Mouse (Mus musculus) gastrocnemius, adult 18-20 months (tissue): ENCODE results near the gene Kif3b. TPM values are rescaled to one million over a fixed set of nuclear protein-coding genes. Genes with fewer than 3 reads are reported as not detected.

Experiments used
- DNase-seq: peaks from one replicate; pipeline ENCODE4 v3.0.0; 2021; ENCODE audit warnings: low spot score
- total RNA-seq, 2 experiments: library from RNA; stranded (reverse); gene quantifications; 2 replicates each; pipeline ENCODE4 v1.2.3; 2021

Gene Kif3b
- total RNA-seq, 2 experiments from 2014 or later, result 3.0 to 3.8 TPM

DNA sequence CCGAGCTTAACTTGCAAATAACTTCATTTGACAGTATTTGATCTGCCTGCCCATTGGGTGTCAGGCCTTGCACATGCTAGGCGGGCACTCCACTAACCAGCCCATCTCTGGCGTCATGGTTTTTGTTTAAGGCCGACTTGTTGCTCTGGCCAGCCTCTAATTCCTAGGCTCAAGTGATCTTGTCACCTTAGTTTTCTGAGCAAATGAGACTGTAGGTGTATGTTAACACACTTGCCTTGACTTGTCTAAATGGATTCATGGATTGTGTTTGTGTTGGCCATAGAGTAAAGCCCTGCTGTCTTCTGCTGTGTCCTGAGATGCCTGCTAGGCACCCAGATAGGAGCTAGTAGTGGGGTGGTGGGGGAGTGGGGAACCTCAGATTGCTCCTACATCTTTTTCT is 4.0 kb downstream of the Kif3b start:
- no peak for DNase-seq

DNA sequence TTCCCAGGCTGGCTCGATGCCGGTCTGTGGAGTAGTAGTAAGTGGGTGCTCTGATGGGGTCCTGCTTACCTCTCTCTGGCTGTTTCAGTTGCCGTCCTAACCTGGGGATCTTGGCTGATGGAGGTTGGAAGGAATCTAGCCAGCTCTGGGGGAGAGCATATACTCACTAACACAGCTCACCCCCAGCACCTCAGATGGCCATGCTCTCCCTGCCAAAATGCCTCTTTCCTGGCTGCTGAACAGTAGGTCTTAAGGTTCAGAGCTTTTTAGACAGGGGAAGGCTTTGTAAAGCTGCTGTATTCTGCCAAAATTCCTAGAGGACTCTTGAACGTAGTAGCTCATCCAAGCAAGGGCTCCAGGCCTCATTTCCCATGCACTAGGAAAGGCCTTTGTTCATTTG is 6.6 kb downstream of the Kif3b start:
- DNase-seq, result no peak

DNA sequence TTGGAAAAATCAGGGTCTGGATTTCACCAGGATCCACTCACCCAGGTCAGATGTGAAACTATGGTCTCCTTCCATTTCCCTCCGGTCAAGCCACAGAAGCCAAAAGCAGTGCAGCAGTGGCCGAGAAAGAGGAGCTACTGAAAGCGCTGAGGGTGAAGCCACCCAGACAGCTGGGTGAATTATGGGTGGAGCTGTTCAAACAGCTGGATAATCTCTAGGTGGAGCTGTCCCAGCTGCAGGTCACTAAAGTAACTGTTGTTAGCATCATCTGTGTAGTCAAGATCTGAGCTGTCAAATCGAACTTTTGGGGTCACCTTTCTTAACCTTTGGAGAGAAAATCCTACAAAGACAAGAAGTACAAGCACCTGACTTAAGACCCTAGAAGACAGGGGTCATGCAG is 7.2 kb downstream of the Kif3b start:
- DNase-seq, result no peak

DNA sequence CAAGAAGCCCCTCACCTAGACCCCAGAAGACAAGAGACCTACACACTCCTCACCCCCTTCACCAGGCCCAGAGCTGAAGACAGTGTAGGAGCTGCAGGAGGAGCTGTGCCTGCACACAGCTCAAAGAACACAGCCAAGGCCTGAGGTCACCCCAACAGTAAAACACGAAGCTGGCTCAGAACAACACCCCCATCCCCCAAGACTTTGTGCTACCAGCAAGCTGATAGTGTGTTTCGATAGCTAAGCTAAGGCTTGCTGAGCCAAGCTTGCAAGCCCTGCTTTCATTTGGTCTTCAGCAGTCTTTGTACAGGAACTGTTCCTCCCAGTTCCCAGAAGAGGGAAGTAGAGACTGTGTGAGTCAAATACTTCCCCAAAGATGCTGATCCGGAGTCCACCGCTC is 7.7 kb downstream of the Kif3b start:
- no peak for DNase-seq

DNA sequence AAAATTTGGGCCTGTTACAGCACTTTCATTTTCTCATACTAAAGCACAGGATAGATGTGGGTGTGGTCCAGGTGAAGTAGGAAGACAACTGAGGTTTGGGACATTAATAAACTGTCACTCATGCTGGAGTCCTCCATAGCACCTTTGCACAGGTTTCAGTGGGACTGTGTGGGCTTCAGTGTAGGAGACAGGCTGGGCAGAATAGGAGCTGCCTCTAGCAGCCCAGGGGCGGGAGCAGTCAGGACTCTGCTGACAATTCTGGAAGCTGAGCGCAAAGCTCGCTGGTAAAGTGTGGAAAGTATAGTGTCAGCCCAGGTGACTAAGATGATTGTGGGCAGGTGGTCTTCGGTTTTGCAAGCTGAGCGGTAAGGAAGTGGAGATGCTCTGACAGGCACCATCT is 9.9 kb downstream of the Kif3b start:
- no peak for DNase-seq

DNA sequence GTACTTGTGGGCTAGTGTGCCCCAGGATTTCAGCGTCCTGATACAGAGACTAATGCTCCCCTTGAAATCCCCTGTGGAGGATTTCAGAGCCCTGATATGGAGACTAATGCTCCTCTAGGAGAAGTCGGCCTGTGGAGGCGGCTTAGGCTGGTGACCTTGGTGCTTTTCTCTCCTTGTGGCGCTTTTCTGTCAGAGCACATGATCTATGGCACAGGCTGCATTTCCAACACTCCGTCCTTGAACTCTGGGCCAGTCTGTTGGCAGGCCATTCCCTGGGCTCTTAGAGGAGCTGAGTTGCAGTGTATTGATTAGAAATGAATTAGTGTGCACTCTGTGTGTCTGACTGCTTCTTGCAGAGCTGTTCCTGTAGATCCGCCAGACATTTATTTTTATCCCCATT is 14.0 kb downstream of the Kif3b start:
- no peak for DNase-seq

DNA sequence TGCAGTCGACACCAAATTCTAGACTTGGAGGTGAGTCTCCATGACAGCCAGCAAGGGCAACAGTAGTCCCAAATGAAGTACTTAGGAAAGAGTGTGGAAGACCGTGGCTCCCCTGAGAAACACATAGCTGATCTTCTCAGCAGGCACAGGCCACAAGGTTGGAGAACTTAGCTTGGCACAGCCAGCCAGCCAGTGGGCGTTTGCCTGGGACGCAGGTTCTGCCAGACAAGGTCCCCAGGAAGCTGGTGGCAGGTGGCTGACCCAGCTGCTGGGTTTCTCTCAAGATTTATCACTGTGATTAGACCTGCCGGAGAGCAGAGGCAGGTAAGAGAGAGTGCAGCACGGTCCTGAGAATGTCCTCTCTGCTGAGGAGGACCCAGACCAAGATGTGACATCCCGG is 17.4 kb downstream of the Kif3b start:
- no peak for DNase-seq

DNA sequence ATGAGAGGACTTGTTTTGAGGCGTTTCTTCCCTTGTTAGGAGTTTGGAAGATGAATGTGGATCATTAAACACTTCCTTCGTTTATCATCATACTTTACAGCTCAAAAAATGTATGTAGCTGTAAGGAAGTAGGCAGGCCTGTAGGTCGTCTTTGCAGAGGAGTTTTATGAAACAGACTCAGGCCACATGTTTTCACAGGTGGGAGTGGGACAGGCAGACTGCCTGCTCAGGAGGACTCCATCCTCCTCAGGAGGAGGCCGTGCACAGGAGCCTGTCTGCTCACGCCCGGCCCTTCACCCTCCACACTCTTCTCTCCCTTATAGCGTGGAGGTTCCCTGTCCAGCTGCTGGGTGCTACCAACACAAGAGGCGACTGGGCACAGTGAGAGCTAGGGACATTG is 17.9 kb downstream of the Kif3b start:
- DNase-seq, result no peak

DNA sequence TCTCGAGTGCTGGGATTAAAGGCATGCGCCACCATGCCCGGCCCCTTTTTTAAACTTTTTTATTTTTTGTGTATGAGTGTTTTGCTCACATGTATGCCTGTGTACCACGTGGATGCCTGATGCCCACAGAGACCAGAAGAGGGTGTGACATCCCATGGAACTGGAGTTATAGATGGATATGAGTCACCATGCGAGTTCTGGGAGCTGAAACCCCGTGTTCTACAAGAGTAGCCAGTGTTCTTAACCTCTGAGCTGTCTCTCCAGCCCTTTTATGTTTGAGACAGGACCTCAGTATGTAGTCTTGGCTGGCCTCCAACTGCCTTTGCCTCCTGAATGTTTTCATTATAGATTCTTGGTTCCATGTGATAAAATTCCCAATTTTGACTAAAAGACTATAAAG is 19.0 kb downstream of the Kif3b start:
- no peak for DNase-seq

DNA sequence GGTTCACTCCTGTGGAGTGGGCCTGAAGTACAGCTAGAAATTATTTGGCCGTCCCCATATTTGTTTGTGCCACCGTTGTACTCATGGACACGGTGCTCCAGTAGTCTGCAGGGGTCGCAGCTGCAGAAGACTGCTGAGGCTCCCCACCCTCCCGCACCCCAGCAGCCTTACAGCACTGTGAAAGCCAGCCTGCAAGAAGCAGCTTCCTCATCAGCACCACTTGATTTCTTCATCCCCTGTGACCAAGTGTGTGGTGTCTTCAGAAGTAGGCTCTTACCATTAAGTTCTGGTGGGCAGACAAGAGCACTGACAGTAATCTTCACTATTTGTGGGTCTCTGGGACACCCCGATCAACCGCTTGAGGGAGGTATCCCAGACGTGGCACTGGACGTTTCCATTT is 21.7 kb downstream of the Kif3b start:
- DNase-seq, result no peak

DNA sequence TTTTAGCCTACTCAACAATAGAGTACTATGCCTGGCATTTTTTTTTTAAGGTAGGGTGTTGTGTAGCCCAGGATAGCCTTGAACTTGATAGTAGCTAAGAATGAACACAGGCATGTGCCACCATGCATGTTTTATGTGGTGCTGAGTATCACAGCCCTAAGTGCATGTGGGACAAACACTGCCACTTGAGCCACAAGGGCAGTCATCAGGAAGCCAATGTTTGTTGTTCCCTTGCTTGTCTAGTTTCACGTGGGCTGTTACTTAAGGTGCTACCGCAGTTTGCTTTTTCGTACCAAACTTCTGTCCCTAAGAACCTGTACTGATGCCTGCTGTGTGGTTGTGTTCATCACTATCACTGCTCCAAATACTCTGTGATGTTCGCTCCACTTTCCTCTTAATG is 27.2 kb downstream of the Kif3b start:
- DNase-seq, result no peak

DNA sequence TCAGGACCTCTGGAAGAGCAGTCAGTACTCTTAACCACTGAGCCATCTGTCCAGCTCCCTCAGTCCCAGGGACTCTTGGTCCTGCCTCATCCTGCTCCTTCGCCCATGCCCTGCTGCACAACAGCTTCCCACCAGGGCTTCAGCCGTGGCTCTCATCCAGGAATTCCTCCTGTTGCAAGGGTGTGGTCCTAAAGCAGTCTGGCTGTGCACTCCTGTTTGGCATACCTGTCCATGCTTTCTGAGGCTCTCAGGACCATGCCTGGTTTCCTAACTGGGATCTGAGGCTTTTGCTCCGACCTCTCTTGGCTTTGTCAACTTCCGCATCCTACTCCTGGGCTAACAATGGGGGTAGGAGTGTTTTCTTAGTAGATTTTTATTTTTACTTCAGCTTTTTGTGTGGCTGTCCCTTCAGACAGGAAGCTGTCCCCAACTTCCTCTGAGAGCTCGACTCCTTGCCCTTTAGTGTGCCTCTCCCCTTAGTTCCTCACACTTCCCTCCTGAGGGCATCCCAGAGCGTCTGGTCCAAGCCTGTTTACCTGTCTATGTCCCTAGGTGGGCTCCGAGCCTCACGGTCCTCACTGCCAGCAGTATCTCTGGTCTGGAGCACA is 27.9 kb downstream of the Kif3b start:
- no peak for DNase-seq

DNA sequence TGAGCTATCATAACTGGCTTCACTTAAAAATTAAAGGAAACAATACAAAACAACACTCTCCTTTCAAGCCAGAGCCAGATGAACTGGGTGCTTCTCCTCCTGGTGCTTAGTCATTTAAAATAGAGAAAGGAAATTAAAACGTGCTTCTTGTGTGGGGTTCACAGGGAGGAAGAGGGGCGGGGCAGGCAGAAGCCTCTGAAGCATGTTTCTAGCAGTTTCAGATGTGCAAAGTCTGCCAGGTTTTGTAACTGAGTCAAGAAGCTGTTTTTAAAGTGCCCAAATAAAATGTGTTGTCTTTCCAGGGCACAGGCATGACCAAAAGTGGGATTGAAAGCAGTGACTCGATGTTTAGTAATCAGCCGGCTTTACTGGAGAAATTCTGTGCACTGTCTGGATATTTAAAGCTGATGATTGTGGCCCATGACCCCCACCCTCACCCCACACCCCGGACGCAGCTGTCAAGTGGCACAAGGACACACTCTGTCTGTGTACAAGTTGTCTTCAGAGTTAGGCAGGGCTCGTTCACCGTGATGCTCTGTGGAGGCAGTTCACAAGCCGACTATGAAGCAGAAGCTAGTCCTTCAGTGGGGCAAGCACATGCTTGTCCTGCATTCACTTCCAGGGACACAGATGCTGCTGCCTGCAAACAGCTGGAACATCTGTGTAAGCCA is 34.6 kb downstream of the Kif3b start:
- no peak for DNase-seq

DNA sequence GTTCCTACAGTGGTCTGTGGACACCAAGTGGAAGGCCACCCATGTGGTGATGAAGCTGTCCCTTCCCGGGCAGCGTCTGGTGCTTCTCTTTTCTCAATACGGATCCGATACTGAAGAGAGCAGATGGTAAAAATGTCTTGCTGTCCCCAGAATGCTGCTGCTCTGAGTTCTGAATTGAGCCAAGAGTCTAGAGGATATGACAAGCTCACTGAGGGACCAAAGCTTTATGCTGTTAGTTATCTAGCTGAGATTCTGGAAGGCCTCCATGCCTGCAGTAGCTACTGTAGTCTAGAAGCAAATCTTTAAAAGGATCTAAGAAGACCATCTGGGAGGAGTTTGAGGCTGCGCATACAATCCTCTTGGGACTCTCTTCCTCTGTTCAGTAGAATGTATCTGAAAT is 41.1 kb downstream of the Kif3b start:
- no peak for DNase-seq

DNA sequence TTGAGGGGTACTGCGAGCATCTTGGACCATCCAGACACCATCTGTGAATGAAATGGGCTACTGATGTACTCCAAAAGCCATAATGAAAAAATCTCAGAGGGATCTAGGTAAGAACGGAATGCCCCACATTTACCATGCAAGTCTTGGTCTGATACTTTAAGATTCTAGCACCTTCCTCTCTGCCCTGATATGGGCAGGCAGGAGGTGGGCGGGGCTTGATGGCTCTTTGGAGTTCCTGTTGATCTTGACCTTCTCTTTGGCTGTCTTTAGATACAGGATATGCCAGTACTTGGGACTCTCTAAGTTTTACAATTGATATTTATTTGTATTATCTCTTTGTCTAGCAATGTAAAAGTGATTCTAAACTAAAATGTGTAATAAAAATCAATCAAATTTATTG is 41.8 kb downstream of the Kif3b start:
- no peak for DNase-seq

DNA sequence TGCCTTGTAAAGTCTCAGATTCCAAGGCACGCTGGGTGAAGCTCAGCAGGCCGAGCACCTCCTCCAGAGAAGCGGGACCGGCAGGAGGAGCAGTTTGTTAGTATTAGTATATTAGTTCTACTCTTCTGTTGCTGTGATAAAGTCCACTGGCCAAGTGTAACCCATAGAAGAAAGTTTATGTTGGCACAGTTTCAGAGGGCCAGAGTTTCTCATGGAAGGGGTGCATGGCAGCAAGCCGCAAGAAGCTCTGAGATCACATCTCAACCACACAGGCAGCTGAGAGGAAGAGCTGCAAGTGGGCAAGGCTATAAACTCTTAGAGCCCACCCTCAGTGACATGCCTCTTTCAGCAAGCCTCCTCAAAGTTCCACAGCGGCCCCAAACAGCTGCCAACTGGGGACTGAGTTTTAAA is 42.6 kb downstream of the Kif3b start:
- no peak for DNase-seq

DNA sequence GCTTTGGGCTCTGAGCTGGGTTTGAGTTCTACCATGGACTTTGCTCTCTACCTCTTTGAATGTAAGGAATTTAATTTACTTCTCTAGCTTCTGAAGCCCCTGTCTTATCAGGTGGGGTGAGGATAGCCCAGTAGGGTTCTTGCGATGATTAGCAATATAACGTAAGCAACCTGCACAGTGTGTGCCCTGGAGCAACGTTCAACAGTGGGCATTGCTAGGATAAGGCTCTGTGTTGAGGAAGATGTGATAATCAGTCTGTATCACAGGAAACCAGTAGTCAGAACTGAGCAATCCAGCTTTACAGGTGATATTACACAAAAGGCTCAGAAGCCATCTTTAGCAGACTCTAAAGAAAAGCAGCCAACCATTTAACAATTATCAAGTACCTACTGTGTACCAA is 43.1 kb downstream of the Kif3b start:
- no peak for DNase-seq

DNA sequence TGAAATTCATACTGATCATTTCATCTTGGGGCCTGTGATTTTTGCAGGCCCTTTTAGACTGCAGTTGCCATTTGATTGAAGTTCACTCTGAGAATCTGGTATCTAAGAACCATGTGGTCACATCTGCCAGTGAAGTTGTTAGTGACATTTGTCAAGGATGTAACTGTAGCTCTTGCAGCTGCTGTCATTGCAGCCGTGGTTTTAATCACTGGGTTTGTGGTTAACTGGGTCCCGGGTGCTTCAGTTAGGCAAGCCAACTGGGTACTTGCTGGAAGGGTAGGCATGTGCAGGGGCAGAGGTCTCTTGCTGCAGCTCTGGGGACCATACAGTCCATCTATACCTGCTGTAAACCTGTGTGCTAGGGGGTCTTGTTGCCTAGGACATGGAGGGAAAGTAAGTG is 44.9 kb downstream of the Kif3b start:
- DNase-seq, result no peak

DNA sequence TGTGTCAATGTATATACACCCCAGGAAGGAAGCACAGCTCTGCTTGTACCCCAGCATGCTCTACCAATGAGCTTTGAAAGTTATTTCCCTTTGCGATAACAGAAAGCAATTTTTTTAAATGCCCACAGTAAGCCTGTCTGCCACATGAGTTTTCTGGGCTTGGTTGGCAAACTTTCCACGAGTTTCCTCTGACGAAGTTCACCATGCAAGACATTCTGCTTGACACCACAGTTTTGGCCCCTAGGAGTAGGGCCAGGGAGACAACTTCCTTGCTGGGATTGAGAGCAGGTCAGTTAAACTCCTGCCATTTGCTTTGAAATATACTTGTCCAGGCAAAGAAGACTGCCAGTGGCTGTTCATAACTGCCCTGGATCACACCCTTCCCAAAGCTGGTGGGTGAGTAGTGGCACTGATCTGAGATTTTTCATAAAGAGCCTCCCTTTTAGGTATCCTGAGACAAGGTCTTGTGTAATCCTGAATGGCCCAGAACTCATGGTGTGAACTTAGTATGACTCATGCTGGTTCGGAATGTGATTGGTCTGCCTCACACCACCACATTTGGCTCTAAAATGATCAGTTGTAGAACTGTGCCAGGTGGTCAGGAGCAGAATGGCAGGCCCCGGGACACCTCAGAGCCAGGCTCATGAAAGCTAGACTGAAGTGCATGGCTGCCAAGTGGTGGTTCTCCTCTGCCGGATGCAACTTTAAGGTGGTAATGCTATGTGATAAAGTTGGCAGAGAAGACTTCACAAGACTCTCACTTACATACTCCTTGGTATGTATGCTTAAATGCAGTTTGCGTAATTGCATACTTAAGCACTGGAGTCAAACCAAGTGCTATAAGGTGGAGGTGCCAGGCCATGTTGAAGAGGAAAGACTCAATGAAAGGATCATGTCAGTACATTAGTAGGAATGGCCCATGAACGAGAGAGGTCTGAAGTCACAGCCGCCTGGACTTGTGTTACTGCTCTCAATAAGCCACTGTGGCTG is 47.4 kb downstream of the Kif3b start:
- DNase-seq, result no peak

DNA sequence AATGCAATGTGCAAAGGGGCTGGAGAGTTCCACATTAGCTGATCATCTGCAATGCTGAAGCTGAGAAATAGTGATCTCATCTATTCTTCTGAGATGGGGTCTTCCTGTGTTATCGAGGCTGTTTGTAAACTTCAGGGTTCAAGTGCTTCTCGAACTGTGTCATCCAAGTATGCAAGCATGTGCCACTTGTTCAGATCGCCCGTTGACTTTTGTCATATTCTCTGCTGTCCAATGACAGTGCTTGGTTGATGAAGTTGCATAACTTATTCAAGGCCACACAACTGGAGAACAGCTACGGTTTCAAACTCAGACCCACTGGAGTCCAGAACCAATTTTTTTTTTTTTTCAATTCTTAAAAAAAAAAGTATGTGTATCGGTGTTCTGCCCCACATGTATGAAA is 51.0 kb downstream of the Kif3b start:
- no peak for DNase-seq

DNA sequence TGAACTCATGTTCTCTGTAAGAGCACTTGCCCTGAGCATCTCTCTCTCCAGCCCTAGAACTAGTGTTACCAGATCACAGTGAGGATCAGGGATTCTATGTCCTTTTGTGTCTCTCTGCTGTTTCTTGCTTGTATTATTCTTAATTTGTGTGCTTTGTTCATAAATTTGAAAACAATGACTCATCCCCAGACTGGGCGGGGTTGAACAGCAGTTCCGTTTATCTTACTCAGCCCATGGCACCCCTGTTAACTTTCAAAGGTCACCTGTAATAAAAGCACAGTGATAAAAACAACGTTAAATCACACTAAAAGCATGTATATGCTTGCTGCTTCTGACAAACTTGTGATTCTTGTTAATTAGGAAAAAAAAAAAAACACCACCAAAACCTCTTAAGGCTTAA is 51.4 kb downstream of the Kif3b start:
- no peak for DNase-seq

DNA sequence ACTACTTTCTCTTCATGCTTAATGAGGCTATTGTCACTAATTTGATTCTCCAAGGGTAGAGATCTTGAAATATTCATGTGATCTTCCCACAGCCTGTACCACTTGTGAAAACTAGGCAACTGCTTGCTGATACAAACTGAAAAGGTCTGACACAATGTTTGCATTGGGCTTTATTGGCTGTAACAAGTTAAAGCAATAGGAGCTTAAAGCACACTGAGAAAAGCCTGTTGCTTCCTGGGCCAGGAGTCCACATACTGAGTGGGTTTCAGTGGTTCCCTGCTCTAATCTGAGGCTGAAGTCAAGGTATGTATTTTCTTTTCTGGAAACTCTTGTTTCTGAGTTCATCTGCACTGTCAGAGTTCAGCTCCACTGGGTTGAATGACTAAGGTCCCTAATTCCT is 52.0 kb downstream of the Kif3b start:
- no peak for DNase-seq

DNA sequence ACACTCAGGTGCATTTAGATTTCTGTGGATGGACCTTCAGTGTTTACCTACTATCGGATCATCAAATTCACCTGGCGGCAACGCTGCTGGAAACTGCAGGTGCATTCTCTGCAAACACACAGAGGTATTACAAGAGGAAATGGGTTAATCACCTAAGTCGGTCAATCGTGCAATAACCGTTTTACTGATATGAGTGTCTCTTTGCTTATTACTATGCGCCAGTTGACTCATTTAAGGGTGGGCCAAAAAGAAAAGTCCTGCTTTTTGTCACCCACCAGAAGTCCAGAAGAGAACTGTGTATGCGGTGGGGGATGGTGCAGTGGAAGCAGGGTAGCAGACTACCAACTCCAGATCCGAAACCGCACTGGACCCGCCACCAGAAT is 53.8 kb downstream of the Kif3b start:
- no peak for DNase-seq
